Mouse (Mus musculus) embryonic facial prominence, embryonic 14.5 days (tissue): ENCODE data around the gene Ephb3. TPM values are rescaled to one million over a fixed set of nuclear protein-coding genes. Genes with fewer than 3 reads are reported as not detected.

ENCODE experiments used
- ATAC-seq: fragments of 200-750 bp; cut with Nextera tagmentation; 2 replicates; pipeline ENCODE4 v1.8.0; 2017; ENCODE audit warnings: low read depth, moderate number of reproducible peaks, moderate TSS enrichment
- DNase-seq: peaks from one replicate; pipeline ENCODE4 v3.0.0-alpha.2; 2015; ENCODE audit warnings: low spot score
- H3K27ac ChIP-seq: fragments of 300-500 bp; sonication (generic); replicated peaks from 2 replicates; pipeline ENCODE4 v1.5.1; 2014; ENCODE audit warnings: low read depth, mild to moderate bottlenecking, low read length, moderate library complexity
- H3K27me3 ChIP-seq: fragments of 300-500 bp; sonication (generic); replicated peaks from 2 replicates; pipeline ENCODE4 v1.6.1; 2014; ENCODE audit warnings: low read length; ENCODE audit not compliant: control insufficient read depth, insufficient read depth
- H3K36me3 ChIP-seq: fragments of 300-500 bp; sonication (generic); 2 replicates; pipeline ENCODE4 v1.6.1; 2014; ENCODE audit warnings: low read length, mixed read lengths; ENCODE audit not compliant: control insufficient read depth, insufficient read depth
- H3K4me1 ChIP-seq: fragments of 300-500 bp; sonication (generic); 2 replicates; pipeline ENCODE4 v1.6.1; 2014; ENCODE audit warnings: antibody characterized with exemption, low read length; ENCODE audit not compliant: control insufficient read depth, insufficient read depth
- H3K4me2 ChIP-seq: fragments of 300-500 bp; sonication (generic); 2 replicates; pipeline ENCODE4 v1.6.1; 2014; ENCODE audit warnings: low read depth, mild to moderate bottlenecking, low read length, moderate library complexity, mixed read lengths
- H3K4me3 ChIP-seq: fragments of 300-500 bp; sonication (generic); 2 replicates; pipeline ENCODE4 v1.5.1; 2014; ENCODE audit warnings: low read depth, mild to moderate bottlenecking, low read length
- H3K9ac ChIP-seq: fragments of 300-500 bp; sonication (generic); 2 replicates; pipeline ENCODE4 v1.6.1; 2014; ENCODE audit warnings: low read depth, mild to moderate bottlenecking, low read length, moderate library complexity, mixed read lengths
- H3K9me3 ChIP-seq: fragments of 300-500 bp; sonication (generic); 2 replicates; pipeline ENCODE4 v1.6.1; 2016; ENCODE audit warnings: low read length; ENCODE audit not compliant: control insufficient read depth
- WGBS: fragments of 180-500 bp; shearing (Covaris S2); extraction: QIAGEN DNeasy Blood & Tissue Kit; methylation state at CpG from one replicate; pipeline ENCODE4 v1.1.7; 2014; 5-methylcytosine and 5-hydroxymethylcytosine counted together
- polyA plus RNA-seq: library from polyadenylated mRNA; unstranded; fragments of >200 nt; fragmentation: Nextera tagmentation; extraction: Ambion mirVana; gene quantifications from 2 replicates; pipeline ENCODE4 v1.2.1, GENCODE M21; 2014

The Ephb3 gene
- polyA plus RNA-seq, 1 experiment from 2014 or later = 28.4 TPM

DNA sequence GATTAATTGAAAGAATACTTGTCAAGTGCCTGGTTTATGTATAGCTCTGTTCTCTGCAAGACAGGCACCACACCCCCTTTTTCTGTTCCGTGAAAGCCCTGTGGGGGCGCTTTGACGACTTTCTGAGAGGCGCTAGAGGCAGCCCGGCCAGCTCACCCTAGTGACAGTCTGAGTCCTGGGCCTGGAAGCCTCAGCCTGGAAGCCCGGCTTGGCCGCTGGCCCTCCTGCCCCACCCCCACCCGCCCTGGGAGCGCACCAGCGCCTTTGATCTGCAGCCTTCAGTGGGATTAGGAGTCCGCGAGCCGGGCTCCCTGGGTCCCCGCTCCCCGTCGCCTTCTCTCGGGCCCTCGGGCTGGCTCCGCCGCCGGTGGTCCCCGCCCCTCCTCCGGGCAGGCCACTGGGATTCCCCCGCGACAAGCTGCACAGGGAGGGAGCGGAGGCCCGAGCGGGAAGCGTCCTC is 41.4 kb downstream of the Ephb3 start:
- H3K27me3 ChIP-seq = no peaks in the 10 kb centered on the region
- no peaks in the 10 kb centered on the region for H3K36me3 ChIP-seq
- H3K4me3 ChIP-seq = peak overlapping the region; percentile 43
- DNase-seq (peak; percentile 94), ATAC-seq (peak; percentile 87)
- H3K9ac ChIP-seq = peak overlapping the region; percentile 70
- H3K4me2 ChIP-seq = peak overlapping the region; percentile 92
- peaks cover 62% of the 10 kb centered on the region for H3K4me1 ChIP-seq
- H3K27ac ChIP-seq = peak overlapping the region; percentile 89
- no peaks in the 10 kb centered on the region for H3K9me3 ChIP-seq
- under 1% methylated on average over 27 of the region's 29 CpGs for WGBS

GRCm38 (mm10) chr16:21246391-21247036 is 42.0 kb downstream of the Ephb3 start:
- no peaks in the 10 kb centered on the region for H3K36me3 ChIP-seq
- H3K4me2 ChIP-seq = peak overlapping the region; percentile 92
- DNase-seq (peak; percentile 86), ATAC-seq (peak; percentile 67)
- H3K4me1 ChIP-seq = peaks cover 61% of the 10 kb centered on the region
- H3K9me3 ChIP-seq = no peaks in the 10 kb centered on the region
- under 1% methylated on average over 25 of the region's 33 CpGs for WGBS
- H3K9ac ChIP-seq = peak overlapping the region; percentile 70
- H3K27me3 ChIP-seq = no peaks in the 10 kb centered on the region
- H3K4me3 ChIP-seq = peak overlapping the region; percentile 43
- peak overlapping the region; percentile 89 for H3K27ac ChIP-seq

GRCm38 (mm10) chr16:21247037-21247432 is 42.5 kb downstream of the Ephb3 start:
- H3K9me3 ChIP-seq = no peaks in the 10 kb centered on the region
- WGBS = 3% methylated on average over 4 of the region's 4 CpGs

DNA sequence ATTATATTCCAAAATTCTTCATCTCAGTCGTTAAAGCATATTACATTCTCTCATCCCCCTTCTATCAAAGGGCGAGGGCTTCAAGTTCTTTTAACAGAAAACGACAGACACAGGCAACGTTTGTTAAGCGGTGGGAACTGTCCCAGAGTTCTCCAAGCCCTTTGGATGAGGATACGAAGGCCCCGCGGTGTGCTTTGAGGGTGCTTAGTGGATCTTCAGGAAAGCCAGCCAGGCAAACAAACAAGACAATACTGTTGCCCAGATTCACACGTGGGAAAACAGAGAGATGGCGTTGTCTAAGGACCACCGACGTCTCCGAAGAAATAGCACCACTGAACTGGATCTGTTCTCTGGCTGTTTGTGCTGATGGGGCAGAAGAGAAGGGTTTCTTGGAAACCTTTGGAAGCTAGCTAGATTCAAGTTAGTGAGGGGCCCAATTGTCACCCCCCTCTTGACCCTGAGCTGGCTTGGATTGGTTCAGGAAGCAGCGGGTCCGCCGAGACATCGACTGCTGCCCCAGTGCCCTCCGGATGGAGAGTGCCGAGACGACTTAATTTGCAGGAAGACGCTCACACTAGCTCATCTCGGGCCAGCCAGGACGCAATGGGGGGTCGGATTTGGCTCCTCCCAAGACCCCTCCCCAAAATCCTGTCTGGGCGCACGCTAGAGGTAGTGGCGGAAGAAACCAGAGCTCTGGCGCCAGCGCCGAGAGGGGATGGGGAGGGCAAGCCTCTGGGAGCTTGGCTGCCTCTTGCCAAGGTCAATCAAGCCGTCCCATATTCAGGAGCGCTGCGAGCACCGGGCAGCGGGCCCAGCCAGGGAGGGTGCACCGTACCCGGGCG is 43.5 kb downstream of the Ephb3 start:
- DNase-seq (peak; percentile 82), ATAC-seq (peak; percentile 19; the same call in 1 of the 2 replicates)
- Histone ChIP-seq H3K4me3 (peak overlapping the region; percentile 42), H3K36me3 (no peaks in the 10 kb centered on the region), H3K4me1 (peaks cover 66% of the 10 kb centered on the region), H3K9ac (peak overlapping the region; percentile 66), H3K9me3 (no peaks in the 10 kb centered on the region), H3K4me2 (peak overlapping the region; percentile 91), H3K27me3 (no peaks in the 10 kb centered on the region), H3K27ac (peak overlapping the region; percentile 42)
- WGBS = 8% methylated on average over 31 of the region's 38 CpGs

More at GRCm38 (mm10) chr16:21247037-21247432, 42.5 kb downstream of the Ephb3 start:
- H3K4me1 ChIP-seq = peaks cover 64% of the 10 kb centered on the region
- H3K9ac ChIP-seq = peak overlapping the region; percentile 70
- peak overlapping the region; percentile 43 for H3K4me3 ChIP-seq
- H3K36me3 ChIP-seq = no peaks in the 10 kb centered on the region
- peak overlapping the region; percentile 92 for H3K4me2 ChIP-seq
- H3K27me3 ChIP-seq = no peaks in the 10 kb centered on the region
- DNase-seq = peak; percentile 66
- no peak for ATAC-seq
- peak overlapping the region; percentile 89 for H3K27ac ChIP-seq

DNA sequence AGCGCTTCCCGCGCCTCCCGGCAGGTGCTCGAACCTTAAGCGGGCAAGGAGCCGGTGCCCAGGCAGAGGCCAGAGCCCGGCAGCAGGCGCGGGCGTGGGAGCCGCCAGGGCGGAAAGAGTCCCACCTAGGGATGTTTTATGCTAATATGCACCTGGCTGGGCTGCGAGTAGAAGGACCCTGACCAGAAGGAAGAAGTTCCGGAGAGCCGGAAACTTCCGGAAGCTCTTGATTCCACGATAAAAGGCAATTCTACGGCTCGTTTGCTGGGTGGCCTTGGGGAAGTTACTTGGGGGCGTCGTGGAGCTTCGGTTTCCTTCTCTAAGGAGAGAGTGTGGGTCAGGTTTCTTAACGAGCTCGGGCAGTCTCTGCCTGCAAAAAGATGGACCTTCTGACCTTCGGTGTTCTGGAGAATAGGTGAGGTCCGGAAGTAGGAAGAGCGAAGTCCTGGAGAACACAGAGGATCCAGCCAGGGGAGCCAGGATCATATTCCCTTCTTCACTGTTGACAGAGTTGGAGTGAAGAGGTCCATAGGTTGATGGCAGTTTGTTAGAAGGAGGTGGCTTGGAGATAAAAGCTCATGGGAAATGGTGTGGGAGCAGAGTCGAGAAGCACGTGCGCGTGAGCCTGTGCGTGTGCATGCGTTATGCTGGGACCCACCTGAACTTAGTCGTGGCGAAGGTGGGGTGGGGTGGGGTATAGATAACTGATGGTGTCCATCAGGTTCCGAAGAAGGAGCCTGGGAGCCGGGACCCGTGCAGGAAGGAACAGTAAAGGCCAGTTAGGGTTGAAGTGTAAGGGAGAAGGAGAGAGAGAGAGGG is 44.4 kb downstream of the Ephb3 start:
- Histone ChIP-seq H3K4me3 (peak overlapping the region; percentile 42), H3K9ac (peak overlapping the region; percentile 66), H3K27me3 (no peaks in the 10 kb centered on the region), H3K4me1 (peaks cover 57% of the 10 kb centered on the region), H3K4me2 (peak overlapping the region; percentile 91), H3K9me3 (no peaks in the 10 kb centered on the region), H3K27ac (peak overlapping the region; percentile 42; the same call in 1 of the 2 replicates), H3K36me3 (no peaks in the 10 kb centered on the region)
- ATAC-seq (no peak), DNase-seq (peak; percentile 35)
- 6% methylated on average over 39 of the region's 39 CpGs for WGBS

DNA sequence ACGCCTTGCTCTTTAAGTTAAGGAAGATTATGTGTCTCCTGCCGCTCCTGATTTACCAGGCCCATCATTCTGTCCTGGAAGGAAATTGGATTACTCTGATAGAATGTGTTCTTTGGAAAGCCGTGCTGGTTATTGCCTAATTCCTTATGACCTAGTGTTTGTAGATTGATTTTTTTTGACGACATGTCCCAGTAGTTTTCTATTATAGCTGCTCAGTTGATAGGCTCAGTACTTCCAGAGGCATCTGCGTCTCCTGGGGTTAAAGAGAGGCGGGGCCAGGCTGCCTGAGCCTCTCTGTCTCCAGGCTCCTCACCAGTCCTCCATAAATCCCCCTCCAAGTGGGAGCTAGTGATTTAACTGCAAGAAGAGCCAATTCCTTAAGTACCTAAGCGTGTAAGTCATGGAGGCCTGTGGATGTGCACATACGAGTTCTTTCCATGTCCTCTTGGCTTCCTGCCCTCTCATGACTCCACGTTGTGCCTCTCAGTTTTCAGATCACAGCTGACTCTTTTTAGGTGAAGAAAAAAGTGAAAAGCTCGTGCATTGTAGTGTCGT is 47.9 kb downstream of the Ephb3 start:
- peak; percentile 78 for DNase-seq
- Histone ChIP-seq H3K36me3 (no peaks in the 10 kb centered on the region), H3K9me3 (no peaks in the 10 kb centered on the region), H3K27ac (no peak overlapping the region; the same call in 1 of the 2 replicates), H3K4me1 (peaks cover 25% of the 10 kb centered on the region), H3K27me3 (no peaks in the 10 kb centered on the region), H3K9ac (no peak overlapping the region), H3K4me2 (no peak overlapping the region), H3K4me3 (no peak overlapping the region)
- 38% methylated on average over 11 of the region's 11 CpGs for WGBS
- no peak; the same call in 1 of the 2 replicates for ATAC-seq

GRCm38 (mm10) chr16:21255574-21256304 is 51.2 kb downstream of the Ephb3 start:
- no peak overlapping the region for H3K27ac ChIP-seq
- 67% methylated on average over 11 of the region's 11 CpGs for WGBS
- H3K4me3 ChIP-seq = no peak overlapping the region
- DNase-seq (no peak), ATAC-seq (no peak)
- no peaks in the 10 kb centered on the region for H3K36me3 ChIP-seq
- H3K27me3 ChIP-seq = no peaks in the 10 kb centered on the region
- H3K4me1 ChIP-seq = 0 out of 2 replicates have a peak, but pooled peaks cover 8% of the 10 kb centered on the region
- no peak overlapping the region for H3K9ac ChIP-seq
- H3K9me3 ChIP-seq = no peaks in the 10 kb centered on the region
- H3K4me2 ChIP-seq = no peak overlapping the region
